Mouse (Mus musculus) hindbrain, embryonic 11.5 days (tissue): ENCODE results near the gene Klrg2. TPM values are rescaled to one million over a fixed set of nuclear protein-coding genes. Genes with fewer than 3 reads are reported as not detected.
"Not testable (repeated sequence)": the region's sequence is repeated elsewhere in the genome, so short reads cannot be mapped to it uniquely, and the experiment has no call there.

Experiments
- ATAC-seq: fragments of 200-750 bp; cut with Nextera tagmentation; 2 replicates; pipeline ENCODE4 v1.8.0; 2017; ENCODE audit warnings: mild to moderate bottlenecking, moderate TSS enrichment, moderate library complexity; ENCODE audit not compliant: low FRiP score
- DNase-seq: peaks from one replicate; pipeline ENCODE4 v3.0.0-alpha.2; 2015; ENCODE audit warnings: low spot score
- H3K27ac ChIP-seq: fragments of 300-500 bp; sonication (generic); 2 replicates; pipeline ENCODE4 v1.5.1; 2014; ENCODE audit warnings: mild to moderate bottlenecking, low read depth, low read length
- H3K27me3 ChIP-seq: fragments of 300-500 bp; sonication (generic); 2 replicates; pipeline ENCODE4 v1.6.1; 2014; ENCODE audit warnings: mild to moderate bottlenecking, low read length, moderate library complexity, mixed read lengths; ENCODE audit not compliant: control insufficient read depth, insufficient read depth
- H3K36me3 ChIP-seq: fragments of 300-500 bp; sonication (generic); 2 replicates; pipeline ENCODE4 v1.6.1; 2014; ENCODE audit warnings: mild to moderate bottlenecking, low read length, moderate library complexity, mixed read lengths; ENCODE audit not compliant: control insufficient read depth, insufficient read depth
- H3K4me1 ChIP-seq: fragments of 300-500 bp; sonication (generic); replicated peaks from 2 replicates; pipeline ENCODE4 v1.6.1; 2014; ENCODE audit warnings: low read length, mixed read lengths; ENCODE audit not compliant: control insufficient read depth, insufficient read depth
- H3K4me2 ChIP-seq: fragments of 300-500 bp; sonication (generic); replicated peaks from 2 replicates; pipeline ENCODE4 v1.6.1; 2014; ENCODE audit warnings: mild to moderate bottlenecking, low read depth, low read length
- H3K4me3 ChIP-seq: fragments of 300-500 bp; sonication (generic); 2 replicates; pipeline ENCODE4 v1.5.1; 2014; ENCODE audit warnings: low read depth, low read length
- H3K9ac ChIP-seq: fragments of 300-500 bp; sonication (generic); 2 replicates; pipeline ENCODE4 v1.6.1; 2014; ENCODE audit warnings: low read depth, low read length
- H3K9me3 ChIP-seq: fragments of 300-500 bp; sonication (generic); 2 replicates; pipeline ENCODE4 v1.6.1; 2016; ENCODE audit warnings: low read length; ENCODE audit not compliant: control insufficient read depth
- WGBS: fragments of 180-500 bp; shearing (Covaris S2); extraction: QIAGEN DNeasy Blood & Tissue Kit; methylation state at CpG from one replicate; pipeline ENCODE4 v1.1.7; 2014; 5-methylcytosine and 5-hydroxymethylcytosine counted together
- polyA plus RNA-seq: library from polyadenylated mRNA; unstranded; fragments of >200 nt; fragmentation: Nextera tagmentation; extraction: Ambion mirVana; gene quantifications from 2 replicates; pipeline ENCODE4 v1.2.1, GENCODE M21; 2014

Gene Klrg2
- 0.08 and 0.14 TPM in 2 replicates for polyA plus RNA-seq

DNA sequence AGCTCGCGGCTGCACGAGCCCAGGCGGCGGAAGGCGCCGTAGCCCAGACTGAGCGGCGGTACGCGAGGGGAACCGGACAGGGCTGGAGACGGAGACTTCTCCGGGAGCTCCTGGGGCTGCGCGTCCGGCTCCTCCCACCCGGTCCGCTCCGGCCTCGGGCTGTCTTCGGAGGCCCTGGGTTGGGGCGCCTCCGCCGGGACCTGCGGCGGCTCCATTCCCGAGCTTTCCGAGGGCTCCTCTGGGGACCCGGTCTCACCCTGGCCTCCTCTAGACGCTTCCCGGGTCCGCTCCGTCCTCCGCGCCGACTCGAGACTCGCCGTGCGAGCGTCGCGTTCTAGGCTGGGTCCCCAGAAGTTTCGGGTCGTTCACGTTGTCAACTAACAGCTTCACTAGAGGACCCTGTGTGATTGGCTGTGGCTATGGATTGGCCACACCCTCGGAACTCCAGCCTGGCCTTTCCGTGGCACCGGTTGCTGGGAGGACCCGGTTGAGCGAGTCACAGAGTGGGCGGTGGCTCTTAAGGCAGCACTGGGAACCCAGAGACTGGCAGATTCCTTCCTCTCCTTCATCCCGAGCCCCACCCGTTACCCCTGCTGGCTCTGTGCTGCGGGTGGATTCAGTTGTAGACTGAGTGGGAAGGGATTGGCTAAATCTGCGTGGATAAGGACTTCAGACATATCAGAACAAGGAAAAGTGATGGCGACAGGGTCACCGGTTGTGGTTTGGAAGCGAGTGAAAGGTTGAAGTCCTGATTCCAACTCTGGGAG, at the start of gene Klrg2:
Klrg2 (minus strand) TSS at position 391 of the 767 bp plus-strand sequence.
- Histone ChIP-seq H3K4me2 (peak within 1 kb of the TSS; percentile 98), H3K36me3 (no peaks in the 10 kb centered on the region), H3K9me3 (no peaks in the 10 kb centered on the region), H3K4me3 (peak within 1 kb of the TSS; percentile 49), H3K27ac (no peak within 1 kb of the TSS), H3K9ac (peak within 1 kb of the TSS; percentile 31; the same call in 1 of the 2 replicates), H3K27me3 (peaks cover 44% of the 10 kb centered on the region), H3K4me1 (0 out of 2 replicates have a peak, but pooled peaks cover 4% of the 10 kb centered on the region)
- ATAC-seq = peak; percentile 78
- DNase-seq = no peak
- WGBS = 3% methylated on average over 60 of the region's 60 CpGs

DNA sequence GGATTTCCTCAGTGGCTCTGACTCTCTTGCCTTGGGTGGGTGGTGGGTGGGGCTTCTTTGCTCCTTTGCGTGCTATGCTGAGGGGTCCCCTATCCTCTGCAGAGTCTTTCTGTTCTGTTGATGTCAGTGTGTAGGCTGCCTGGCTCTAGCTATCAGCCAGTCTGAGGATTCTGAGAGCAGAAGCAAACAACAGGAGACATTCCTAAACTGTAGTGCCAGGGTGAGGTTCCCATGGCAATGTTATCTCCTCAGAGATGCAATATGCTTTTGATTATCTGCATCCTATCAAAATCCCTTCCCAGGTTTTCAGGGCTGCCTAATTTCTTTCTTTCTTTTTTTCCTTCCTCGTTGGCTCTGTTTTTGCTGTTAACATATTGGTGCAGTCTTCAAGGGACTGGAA, 45.5 kb upstream of the Klrg2 start:
- Histone ChIP-seq H3K9ac (no peak overlapping the region), H3K4me2 (no peak overlapping the region), H3K4me1 (no peaks in the 10 kb centered on the region), H3K27me3 (no peaks in the 10 kb centered on the region), H3K4me3 (no peak overlapping the region), H3K9me3 (no peaks in the 10 kb centered on the region), H3K36me3 (no peaks in the 10 kb centered on the region), H3K27ac (no peak overlapping the region)
- 49% methylated on average over 2 of the region's 2 CpGs for WGBS
- DNase-seq = no peak
- ATAC-seq = no peak

DNA sequence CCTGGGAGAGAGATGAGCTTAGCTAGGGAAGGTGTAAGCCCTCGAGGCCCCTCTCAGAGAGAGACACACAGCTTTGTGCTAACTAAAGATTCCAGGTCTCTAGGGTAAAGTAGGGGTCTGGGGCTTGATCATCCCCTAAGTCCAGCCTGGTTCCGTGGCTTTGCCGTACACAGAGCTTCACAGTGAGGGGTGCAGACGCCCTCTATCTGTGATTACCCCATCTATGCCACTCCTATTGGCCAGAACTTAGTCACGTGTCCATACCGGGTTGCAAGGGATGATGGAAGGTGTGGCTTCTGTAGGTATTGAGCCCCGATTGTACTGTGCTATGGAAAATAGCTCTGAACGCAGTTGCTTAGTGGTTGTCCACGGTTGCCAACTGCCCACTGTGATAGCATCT, 40.6 kb upstream of the Klrg2 start:
- Histone ChIP-seq H3K9ac (no peak overlapping the region), H3K4me2 (no peak overlapping the region), H3K27me3 (no peaks in the 10 kb centered on the region), H3K36me3 (no peaks in the 10 kb centered on the region), H3K4me1 (no peaks in the 10 kb centered on the region), H3K4me3 (no peak overlapping the region), H3K27ac (no peak overlapping the region), H3K9me3 (no peaks in the 10 kb centered on the region)
- DNase-seq (no peak), ATAC-seq (no peak)
- WGBS = 82% methylated on average over 9 of the region's 9 CpGs

DNA sequence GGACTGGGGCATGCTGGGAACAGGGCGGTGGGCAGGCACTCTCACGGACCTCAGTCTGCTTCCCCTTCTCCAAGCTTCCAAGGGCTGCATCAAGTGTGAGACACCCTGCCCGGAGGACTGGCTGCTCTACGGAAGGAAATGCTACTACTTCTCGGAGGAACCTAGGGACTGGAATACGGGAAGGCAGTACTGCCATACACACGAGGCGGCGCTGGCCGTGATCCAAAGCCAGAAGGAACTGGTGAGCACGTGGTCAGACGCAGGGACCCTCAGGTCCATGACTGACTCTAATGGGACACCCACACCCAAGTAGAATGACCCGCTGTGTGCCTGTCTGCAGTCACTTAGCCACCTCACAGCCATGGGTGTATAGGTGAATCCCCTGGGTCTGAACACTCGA, 39.7 kb upstream of the Klrg2 start:
- no peaks in the 10 kb centered on the region for H3K27me3 ChIP-seq
- no peaks in the 10 kb centered on the region for H3K4me1 ChIP-seq
- H3K4me2 ChIP-seq = no peak overlapping the region
- no peak for DNase-seq
- no peak overlapping the region for H3K4me3 ChIP-seq
- no peak overlapping the region for H3K27ac ChIP-seq
- WGBS = 81% methylated on average over 14 of the region's 14 CpGs
- no peak for ATAC-seq
- no peaks in the 10 kb centered on the region for H3K36me3 ChIP-seq
- no peaks in the 10 kb centered on the region for H3K9me3 ChIP-seq
- no peak overlapping the region for H3K9ac ChIP-seq

DNA sequence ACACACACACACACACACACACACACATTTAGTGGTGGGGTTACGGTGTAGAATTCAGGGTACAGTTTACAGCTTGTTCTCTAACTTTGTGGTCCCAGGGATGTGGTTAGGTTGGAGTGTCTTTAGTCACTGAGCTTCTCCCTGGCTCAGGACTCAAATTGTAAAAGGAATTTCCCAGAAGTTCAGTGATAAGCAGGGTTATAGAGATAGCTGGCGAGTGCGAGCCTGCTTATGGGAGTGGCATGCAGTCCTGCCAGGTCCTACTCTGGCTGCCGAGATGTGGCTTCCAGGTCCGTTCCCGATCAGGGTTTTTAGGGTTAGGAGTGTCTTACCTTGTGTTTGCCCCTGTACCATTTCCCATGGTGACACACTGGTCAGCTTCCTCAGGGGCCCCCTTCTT, 39.2 kb upstream of the Klrg2 start:
- H3K36me3 ChIP-seq = no peaks in the 10 kb centered on the region
- ATAC-seq (no peak), DNase-seq (no peak)
- H3K4me3 ChIP-seq = no peak overlapping the region
- H3K27me3 ChIP-seq = no peaks in the 10 kb centered on the region
- H3K9ac ChIP-seq = no peak overlapping the region
- H3K4me1 ChIP-seq = no peaks in the 10 kb centered on the region
- H3K27ac ChIP-seq = no peak overlapping the region
- no peak overlapping the region for H3K4me2 ChIP-seq
- 89% methylated on average over 6 of the region's 6 CpGs for WGBS
- no peaks in the 10 kb centered on the region for H3K9me3 ChIP-seq

DNA sequence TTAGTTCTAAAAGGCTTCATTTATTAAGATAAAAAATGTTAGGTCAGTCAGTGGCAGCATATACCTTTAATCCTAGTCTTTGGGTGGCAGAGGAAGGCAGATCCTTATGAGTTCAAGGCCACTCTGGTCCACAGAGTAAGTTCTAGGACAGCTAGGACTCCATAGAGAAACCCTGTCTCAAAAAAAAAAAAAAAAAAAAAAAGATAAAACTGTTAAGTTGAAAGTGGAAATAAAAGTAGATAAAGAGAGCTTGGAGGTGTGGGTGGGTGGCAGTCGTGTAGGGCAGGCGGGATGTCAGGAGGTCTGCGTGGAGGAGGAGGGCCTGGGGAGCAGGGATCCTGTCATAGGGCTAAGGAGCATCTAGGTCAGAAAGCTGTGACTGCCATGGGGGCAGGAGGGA, 35.0 kb upstream of the Klrg2 start:
- 79% methylated on average over 3 of the region's 3 CpGs for whole genome bisulfite sequencing
- Histone ChIP-seq H3K9me3 (no peaks in the 10 kb centered on the region), H3K4me1 (no peaks in the 10 kb centered on the region), H3K27me3 (no peaks in the 10 kb centered on the region), H3K4me2 (no peak overlapping the region), H3K36me3 (no peaks in the 10 kb centered on the region), H3K9ac (no peak overlapping the region), H3K27ac (no peak overlapping the region), H3K4me3 (no peak overlapping the region)
- no peak for DNase-seq
- no peak for ATAC-seq

DNA sequence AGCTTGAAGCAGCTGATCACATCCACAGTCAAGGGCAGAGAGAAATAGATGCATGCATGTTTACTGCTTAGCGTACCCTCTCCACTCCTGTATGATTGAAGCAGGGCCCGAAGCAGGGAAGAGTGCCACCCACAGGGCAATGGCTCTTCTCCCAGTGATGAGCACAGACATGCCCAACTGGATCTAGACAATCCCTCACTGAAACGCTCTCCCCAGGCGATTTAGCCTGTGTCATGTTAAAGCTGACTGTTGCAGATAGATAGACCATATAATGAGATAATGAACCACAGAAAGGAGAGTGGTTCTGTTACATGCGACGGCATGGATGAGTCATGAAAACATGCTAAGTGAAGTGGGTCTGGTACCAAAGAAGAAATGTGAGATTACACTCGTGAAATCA, 34.2 kb upstream of the Klrg2 start:
- ATAC-seq (no peak), DNase-seq (no peak)
- Histone ChIP-seq H3K9me3 (no peaks in the 10 kb centered on the region), H3K4me1 (no peaks in the 10 kb centered on the region), H3K4me3 (no peak overlapping the region), H3K4me2 (no peak overlapping the region), H3K9ac (no peak overlapping the region), H3K27me3 (no peaks in the 10 kb centered on the region), H3K27ac (no peak overlapping the region), H3K36me3 (no peaks in the 10 kb centered on the region)
- 84% methylated on average over 7 of the region's 7 CpGs for WGBS

DNA sequence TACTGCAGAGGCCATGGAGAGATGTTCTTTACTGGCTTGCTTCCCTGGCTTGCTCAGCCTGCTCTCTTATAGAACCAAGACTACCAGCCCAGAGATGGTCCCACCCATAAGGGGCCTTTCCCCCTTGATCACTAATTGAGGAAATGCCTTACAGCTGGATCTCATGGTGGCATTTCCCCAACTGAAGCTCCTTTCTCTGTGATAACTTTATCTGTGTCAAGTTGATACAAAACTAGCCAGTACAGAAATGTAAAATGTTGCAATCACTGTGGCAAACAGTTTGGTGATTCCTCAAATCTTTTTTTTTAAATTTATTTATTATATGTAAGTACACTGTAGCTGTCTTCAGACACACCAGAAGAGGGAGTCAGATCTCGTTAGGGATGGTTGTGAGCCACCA, 33.4 kb upstream of the Klrg2 start:
- not testable (repeated sequence) for H3K27me3 ChIP-seq, H3K27ac ChIP-seq, H3K4me2 ChIP-seq, H3K36me3 ChIP-seq, H3K9ac ChIP-seq, ATAC-seq, DNase-seq, H3K9me3 ChIP-seq, H3K4me1 ChIP-seq, H3K4me3 ChIP-seq
- WGBS = 90% methylated on average over 1 of the region's 1 CpGs

DNA sequence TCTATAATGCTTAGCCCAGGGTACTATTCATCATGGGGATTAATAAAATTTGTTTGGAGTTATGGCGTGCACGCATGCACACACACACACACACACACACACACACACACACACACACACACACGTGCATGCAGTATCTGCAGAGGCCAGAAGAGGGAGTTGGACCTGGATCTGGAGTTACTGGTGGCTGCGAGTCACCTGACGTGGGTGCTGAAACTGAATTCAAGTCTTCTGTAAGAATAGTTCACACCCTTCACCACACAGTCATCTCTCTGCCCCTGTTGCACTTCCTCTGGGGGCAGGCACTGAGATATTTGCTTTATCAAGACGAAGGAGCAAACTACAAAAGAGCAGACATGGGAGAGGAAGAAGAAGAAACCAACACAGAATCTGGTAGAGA, 32.5 kb upstream of the Klrg2 start:
- WGBS = 67% methylated on average over 6 of the region's 6 CpGs
- Histone ChIP-seq H3K4me3 (no peak overlapping the region), H3K27ac (no peak overlapping the region), H3K9me3 (no peaks in the 10 kb centered on the region), H3K4me2 (no peak overlapping the region), H3K36me3 (no peaks in the 10 kb centered on the region), H3K9ac (no peak overlapping the region), H3K4me1 (no peaks in the 10 kb centered on the region), H3K27me3 (no peaks in the 10 kb centered on the region)
- ATAC-seq (no peak), DNase-seq (no peak)
